Mouse (Mus musculus) myocyte (in vitro differentiated cells): ENCODE results near the gene Rap1b.

ENCODE experiments used
- E2F4 ChIP-seq: IDR thresholded peaks from one replicate; pipeline ENCODE4 v1.6.1; 2011; ENCODE audit warnings: mild to moderate bottlenecking, control low read depth, moderate library complexity; ENCODE audit not compliant: insufficient read depth
- MAX ChIP-seq: IDR thresholded peaks from one replicate; pipeline ENCODE4 v1.6.1; 2011; ENCODE audit warnings: low read depth, mild to moderate bottlenecking, control low read depth
- MYOD1 ChIP-seq, 3 experiments: IDR thresholded peaks; one replicate each; pipeline ENCODE4 v1.6.1; 2011; ENCODE audit warnings: control low read depth in 2 of 3, low read depth in 2 of 3, mild to moderate bottlenecking in 2 of 3, moderate library complexity in 1 of 3; ENCODE audit not compliant: insufficient read length in 2 of 3, control insufficient read depth in 1 of 3
- MYOG ChIP-seq, 3 experiments: IDR thresholded peaks; one replicate each; pipeline ENCODE4 v1.6.1; 2011; ENCODE audit warnings: control low read depth in 2 of 3, low read depth in 2 of 3, mild to moderate bottlenecking in 2 of 3; ENCODE audit not compliant: insufficient read length in 2 of 3, control insufficient read depth in 1 of 3, insufficient read depth in 1 of 3
- POLR2A ChIP-seq: IDR thresholded peaks from one replicate; pipeline ENCODE4 v1.6.1; 2011; ENCODE audit warnings: low read depth, mild to moderate bottlenecking, control low read depth, moderate library complexity; ENCODE audit not compliant: insufficient read length
- POLR2AphosphoS2 ChIP-seq: IDR thresholded peaks from one replicate; pipeline ENCODE4 v1.6.1; 2011; ENCODE audit warnings: low read depth, control low read depth; ENCODE audit not compliant: insufficient read length
- TCF3 ChIP-seq: IDR thresholded peaks from one replicate; pipeline ENCODE4 v1.6.1; 2011; ENCODE audit warnings: low read depth, control low read depth; ENCODE audit not compliant: insufficient read length
- USF1 ChIP-seq: IDR thresholded peaks from one replicate; pipeline ENCODE4 v1.6.1; 2011; ENCODE audit warnings: low read depth, mild to moderate bottlenecking, control low read depth, moderate library complexity

DNA sequence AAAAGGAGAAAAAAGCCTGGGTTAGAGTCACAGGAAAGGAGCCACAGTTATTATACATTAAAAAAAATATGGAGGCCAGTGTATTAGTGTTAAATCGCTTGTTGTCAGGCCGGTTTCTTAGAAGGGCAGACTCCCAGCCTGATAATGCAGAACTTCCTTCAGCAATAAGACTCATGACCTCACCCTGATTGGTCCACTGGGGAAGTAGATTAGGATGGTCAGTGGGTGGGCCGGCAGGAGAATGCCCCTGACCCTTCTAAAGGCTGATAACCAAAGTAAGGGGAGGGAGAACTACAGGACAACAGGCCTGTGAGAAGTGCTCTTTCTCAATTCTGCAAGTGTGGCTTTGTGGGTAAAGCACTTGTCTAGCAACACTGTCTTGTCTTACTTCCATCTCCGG, 39.5 kb upstream of the Rap1b start:
- TF ChIP-seq MYOG (IDR thresholded peaks at IDR 0.05; ENCODE audit: control insufficient read depth in 1 of 3, insufficient read depth in 1 of 3, insufficient read length in 2 of 3, low read depth in 2 of 3) = no peak
- TF ChIP-seq POLR2A = no peak
- TF ChIP-seq POLR2AphosphoS2 = no peak
- TF ChIP-seq MYOD1 (IDR thresholded peaks at IDR 0.05; ENCODE audit: control insufficient read depth in 1 of 3, insufficient read length in 2 of 3, low read depth in 2 of 3) = no peak
- no peak for TF ChIP-seq USF1
- no peak for TF ChIP-seq E2F4
- TF ChIP-seq TCF3 = no peak
- TF ChIP-seq MAX = no peak
